Mouse (Mus musculus): ENCODE results near the gene Pdxk. TPM values are rescaled to one million over a fixed set of nuclear protein-coding genes. Genes with fewer than 3 reads are reported as not detected.
"Not testable (repeated sequence)": the region's sequence is repeated elsewhere in the genome, so short reads cannot be mapped to it uniquely, and the experiment has no call there.

Gene Pdxk
- 10 to 100 TPM in 1 of 3 experiments, 1 to 10 TPM in 2; 6.3 to 11.6 (median 9.0) TPM for polyA plus RNA-seq (2017; shearing (Covaris generic))

DNA sequence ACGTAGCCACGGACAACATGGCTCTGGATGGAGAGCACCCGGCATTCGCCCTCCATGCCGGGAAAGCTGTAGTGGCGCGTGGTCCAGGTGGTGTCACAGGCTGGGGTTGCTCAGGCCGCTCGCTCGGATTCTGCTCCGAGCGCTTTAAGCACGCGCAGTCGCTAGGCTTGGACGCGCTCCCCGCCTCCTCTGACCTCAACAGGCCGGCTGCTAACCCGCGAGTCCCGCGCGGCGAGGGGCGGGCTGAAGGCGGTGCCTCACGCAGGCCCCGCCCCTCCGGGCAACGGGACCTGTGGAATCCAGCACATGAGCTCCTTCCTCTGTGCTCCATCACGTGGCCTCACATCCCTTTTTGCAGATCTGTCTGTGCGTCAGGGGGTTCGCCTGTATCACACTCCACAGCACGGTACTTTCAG lies at the start of gene Pdxk:
Pdxk (minus strand) TSS at position 184 of the 416 bp plus-strand sequence.
- ATAC-seq, result peak; percentile 88

DNA sequence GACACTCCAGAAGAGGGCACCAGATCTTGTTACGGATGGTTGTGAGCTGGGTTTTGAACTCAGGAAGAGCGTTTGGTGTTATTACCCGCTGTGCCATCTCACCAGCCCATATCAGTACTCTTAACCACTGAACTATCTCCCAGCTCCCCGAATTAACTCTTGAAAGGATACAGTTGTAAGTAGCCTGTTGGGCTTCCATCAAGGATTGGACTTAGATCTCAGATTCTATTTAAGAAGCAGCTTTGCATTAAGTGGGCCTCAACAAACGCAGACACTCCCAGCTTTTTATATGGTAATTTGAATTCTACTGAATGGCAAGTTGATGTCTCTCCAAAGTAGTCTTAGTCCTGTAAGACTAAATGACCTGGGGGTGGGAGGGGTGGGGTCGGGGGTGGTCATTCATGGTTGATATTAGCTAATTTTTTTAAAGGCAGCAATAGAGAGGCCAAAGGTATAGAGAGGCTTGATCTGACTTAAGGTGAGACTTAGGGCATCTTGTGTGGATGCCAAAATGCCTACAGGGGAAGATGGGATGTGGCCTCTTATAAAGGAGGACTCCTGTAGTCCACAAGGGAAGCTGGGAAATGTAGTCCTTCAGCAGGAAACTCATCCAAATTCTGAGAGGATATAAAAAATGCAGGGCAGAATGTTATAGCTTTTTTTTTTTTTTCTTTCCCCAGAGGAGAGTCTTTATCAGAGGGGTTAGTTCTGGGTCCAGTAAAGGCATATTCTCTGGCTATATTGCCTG lies 38.4 kb upstream of the Pdxk start:
- no peak for ATAC-seq

DNA sequence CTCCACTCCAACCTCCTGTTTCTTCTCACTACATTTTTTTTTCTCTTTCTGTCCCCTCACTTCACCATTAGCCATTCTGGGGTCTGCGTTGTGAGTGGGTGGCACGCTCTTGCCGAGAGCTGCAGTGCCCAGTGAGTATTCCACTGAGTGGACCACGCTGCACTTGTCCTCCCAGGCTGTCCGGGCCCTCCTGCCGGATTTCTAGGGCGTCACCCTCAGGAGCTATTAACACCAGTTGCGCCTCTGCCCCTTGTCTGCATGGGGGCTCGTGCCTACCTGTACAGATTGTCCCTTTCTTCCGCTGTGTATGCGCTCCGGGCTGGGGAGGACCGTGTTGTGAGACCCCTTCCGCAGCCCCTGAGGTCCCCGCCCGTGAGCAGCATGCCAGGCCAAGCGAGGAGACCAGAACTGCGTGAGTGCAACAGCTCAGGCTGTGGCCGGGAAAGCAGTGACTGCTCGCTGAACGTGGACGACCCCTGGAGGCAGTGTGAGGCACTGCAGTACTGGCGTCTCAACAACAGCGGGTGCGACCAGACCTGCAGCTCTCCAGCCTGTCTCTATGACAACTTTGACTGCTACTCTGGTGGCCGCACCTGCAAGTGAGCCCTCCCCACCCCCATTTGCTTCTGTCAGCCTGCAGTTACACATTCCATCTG lies 22.8 kb upstream of the Pdxk start:
- peak; percentile 91 for ATAC-seq

DNA sequence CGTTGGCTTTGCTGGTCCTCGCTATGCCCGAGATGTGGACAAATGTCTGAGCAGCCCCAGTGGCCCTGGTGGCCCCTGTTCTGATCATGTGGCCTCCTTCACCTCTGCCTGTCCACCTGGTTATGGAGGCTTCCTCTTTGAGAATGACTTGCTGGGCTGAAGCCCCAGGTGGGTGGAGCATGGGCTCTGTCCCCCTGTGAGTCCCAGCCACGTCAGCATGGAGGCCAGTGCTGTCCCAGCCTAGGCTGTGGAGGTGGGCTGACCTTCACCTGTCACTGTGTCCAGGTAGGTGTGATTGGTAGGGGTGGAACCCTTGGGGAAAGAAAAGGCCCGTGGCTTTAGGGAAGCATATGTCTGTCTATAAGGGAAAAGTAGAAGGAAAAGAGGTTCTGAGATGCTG lies 22.1 kb upstream of the Pdxk start:
- no peak for ATAC-seq

DNA sequence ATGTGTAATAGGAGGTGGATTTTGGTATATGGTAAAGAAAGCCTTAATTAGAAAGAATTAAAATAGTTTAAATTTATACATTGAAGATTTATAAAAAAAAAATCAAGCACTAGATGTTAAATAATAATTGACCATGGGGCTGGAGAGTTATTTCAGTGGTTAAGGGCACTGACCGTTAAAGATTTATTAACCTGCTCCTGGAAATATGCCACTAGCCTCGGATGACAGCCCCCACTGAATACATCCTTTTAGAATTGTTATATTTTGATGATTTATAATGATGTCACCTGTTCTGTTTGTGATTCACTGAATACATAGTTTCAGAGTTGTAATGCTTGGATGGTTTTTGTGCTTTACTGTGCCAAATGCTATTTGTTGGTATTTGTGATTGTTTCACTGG lies 20.6 kb upstream of the Pdxk start:
- ATAC-seq, result not testable (repeated sequence)

DNA sequence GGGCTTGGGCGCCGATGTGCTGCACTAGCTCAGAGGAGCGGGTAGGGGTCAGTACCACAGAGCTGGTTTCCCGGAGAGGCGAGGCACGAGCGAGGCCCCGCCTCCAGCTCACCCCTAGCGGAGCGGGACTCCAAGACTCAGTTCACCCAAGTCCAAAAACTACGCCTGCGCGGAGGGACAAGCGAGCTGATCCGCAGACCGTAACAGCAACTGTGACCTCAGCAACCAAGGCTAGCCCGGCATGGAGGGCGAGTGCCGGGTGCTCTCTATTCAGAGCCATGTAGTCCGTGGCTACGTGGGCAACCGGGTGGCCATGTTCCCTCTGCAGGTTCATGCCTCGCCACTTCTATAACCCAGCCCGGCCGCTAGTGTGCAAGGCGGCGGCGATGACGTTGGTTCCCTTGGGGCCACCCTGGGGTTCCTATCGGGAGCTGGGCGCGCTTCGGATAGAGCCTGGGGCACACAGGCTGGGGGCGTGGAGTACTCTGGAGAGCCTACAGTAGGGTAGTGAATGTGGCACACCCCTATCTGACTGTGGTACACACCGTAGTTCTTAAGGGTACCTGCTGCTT lies 17.2 kb upstream of the Pdxk start:
- peak; percentile 88 for ATAC-seq

DNA sequence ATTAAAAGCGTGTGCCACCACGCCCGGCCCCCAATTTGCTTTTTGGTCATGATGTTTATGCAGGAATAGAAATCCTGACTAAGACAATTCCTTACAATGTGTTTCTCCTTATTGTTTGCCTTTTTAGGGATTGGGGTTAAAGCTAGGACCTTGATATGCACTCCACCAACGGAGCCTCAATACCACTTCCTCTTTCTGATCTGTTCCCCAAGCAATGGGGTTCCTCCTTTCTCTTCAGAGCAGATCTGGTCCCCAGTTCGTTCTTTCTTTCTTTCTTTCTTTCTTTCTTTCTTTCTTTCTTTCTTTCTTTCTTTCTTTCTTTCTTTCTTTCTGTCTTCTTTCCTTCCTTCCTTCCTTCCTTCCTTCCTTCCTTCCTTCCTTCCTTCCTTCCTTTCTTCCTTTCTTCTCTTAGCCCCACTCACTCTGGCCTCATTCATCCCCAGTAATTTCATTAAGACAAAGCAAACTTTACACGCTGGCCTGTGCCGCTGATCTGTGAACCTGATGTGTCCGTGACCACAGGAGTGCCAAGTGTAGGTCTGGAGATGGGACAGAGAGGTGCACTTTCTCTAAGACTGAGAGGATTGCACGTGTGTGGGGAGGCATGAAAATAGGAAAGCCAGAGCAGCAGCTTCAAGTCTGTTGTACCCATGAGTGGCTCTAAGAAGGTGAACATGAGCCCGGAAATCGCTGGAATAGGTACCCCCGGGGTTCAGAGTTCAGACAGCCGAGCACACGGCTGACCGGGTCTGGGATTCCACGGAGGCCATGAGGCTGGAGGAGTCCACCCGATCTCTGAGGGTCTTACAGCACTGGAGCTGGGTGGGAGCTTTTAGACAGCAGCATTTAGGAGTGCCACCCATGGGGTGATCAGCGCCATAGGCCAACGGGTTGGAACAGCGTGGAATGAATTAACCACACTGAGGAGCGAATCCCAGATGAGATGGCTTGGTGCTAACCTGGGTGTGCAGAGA lies 16.5 kb upstream of the Pdxk start:
- ATAC-seq, result peak; percentile 16

DNA sequence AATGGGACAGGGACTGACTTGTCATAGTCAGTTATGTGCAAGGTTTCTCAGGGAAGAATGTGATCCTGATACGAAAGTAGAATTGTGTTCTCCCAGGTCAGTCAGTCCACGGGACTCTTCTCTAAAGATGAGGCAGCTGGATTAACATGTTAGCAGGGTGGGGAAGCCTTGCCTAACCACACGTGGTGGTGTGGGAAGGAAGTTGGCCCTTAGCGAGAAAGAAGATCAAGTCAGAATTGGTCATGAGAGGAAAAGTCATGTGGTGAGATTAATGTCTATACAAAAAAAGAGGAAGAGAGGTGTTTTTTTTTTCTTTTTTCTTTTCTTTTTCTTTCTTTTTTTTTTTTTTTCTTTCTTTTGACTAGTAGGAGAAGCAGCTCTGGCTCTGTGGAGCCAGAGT lies 12.0 kb upstream of the Pdxk start:
- no peak for ATAC-seq

DNA sequence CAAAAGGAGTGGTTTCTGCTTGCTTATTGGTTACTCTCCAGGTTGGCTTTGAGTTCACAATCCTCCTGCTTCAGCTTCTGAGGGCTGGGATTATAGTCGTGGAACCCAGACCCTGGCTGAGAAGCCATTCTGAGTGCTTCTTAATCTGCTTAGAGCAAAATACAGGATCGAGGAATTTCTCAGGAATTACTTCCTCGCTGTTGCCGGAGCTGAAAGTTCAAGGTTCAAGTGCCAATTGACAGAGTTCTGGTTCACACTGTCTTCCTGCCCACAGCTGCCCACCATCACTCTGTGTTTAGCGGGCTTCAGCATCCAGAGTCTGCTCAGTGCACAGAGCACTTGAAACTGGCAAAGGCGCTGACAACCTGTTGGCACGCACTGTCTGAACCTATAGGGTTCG lies 10.0 kb upstream of the Pdxk start:
- no peak for ATAC-seq

DNA sequence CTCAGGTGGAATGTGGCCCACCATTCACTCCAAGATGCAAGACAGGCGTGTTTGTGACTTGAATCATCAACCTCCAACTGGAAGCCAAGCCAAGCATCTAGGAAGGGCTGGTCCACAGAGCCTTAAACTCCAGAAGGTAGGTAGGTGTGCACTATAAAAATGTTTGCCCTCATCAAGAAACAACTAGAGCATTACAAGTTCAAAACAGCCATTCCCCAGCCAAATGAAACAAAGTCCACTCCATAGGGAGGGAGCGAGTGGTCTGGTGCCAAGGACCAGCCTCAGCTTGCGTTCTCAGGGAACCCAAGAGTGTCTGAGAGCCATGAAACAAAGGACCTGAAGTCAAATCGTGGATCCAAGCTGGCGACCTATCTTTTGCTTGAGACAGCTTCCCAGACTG lies 8.7 kb upstream of the Pdxk start:
- no peak for ATAC-seq

DNA sequence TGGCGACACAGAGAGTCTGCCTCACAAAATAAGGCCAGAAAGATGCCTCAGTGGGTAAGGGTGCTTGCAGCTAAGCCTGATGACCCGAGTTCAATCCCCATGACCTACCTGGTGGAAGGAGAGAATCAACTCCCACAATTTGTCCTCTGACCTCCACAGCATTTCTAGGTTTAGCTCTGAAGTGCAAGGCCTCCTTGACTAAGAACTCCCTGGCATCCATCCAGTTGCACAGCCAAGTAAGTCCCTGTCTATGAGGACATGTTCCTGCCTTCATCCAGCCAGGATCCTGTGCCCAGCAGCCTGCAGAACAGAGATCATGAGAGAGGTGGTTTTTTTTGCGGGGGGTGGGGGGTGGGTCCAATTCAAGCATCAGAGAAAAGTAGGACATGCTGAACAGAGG lies 7.3 kb upstream of the Pdxk start:
- ATAC-seq, result no peak

DNA sequence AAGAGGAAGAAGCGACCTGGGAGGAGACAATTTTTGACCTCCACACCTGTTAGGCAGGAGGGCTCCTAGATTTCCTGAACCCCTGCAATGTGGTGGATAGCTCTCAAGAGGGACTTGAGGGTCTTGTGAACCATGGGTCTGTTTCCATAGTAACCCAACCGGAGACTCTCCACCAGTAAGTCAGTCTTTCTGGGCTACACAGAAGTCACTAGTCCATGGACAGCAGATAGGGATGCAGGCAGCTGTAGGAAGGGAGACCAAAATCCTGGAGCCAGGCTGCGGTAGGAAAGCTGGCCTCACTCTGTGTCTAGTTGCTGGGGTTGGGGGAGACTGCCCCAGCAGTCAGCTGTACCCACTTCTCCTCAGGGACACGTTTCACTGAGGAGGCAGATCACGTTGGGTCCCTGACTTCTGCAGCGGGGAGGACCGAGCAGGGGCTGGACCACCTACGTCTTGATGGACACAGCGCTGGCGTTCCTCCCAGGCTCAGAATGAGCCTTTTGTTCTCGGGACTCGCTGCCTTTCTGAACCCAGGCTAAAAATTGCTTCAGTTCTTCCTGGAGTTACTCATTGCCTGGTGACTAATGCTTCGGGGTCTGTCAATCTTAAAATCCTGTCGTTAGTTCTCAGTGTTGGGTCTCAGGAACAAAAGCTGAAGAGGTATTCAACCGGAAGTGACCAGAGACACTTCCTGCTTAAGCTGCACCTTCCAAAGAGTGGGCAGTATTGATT lies 6.0 kb upstream of the Pdxk start:
- no peak for ATAC-seq

DNA sequence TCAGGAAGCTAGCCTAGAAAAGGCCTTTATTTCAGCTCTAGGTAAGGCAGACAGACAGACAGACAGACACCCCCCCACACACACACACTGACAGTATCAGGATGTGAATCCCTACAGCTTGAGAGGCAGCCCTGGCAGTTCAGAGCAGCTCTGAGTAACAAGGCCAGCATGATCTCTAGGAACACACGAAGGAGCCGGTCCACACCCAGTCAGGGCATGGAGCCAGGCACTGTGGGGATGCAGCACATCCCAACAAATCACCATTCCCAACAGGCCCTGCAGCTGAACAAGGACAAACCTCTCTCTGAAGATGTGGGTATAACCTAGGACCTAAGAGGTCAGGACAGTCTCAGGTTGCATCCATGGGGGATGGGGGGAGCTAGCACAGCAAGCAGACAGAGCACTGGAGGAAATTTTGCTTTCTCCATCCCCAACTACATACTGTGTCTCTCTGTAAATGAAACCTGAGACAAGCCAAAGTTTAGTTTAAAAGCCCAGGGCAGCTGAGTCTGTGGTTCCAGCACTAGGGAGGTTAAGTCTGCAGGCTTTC lies 3.1 kb upstream of the Pdxk start:
- ATAC-seq, result no peak

DNA sequence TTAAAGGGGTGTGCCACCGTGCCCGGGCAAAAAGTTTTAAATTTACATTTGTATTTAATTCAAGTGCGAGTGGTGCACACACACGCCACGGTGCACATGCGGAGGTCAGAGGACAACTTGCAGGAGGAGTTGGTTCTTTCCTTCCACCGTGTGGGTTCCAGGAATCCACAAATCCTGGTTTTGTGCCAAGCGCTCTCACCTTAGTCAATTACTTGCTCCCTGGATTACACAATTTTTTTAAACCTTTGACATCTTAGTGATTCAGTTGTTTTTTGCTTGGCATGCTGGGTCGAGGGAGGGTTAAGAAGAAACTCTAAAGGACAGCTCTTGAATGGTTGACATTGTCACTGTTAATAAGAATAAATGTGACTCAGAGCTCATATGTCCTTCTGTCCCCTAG lies 1.9 kb upstream of the Pdxk start:
- no peak for ATAC-seq

DNA sequence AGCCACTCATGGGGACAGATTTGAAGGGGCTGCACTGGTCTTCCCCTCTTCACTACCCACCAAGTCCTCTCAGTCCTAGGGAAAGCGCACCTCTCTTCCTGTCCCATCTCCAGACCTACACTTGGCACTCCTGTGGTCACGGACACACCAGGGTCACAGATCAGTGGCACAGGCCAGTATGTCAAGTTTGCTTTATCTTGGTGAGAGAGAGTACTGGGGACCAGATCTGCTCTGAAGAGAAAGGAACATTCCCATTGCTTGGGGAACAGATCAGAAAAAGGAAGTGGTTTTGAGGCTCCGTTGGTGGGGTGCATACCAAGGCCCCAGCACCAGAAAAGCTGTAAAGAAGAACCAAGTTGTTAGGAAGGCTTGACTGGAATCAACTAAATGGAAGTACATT lies 697 bp upstream of the Pdxk start:
- ATAC-seq, result no peak

DNA sequence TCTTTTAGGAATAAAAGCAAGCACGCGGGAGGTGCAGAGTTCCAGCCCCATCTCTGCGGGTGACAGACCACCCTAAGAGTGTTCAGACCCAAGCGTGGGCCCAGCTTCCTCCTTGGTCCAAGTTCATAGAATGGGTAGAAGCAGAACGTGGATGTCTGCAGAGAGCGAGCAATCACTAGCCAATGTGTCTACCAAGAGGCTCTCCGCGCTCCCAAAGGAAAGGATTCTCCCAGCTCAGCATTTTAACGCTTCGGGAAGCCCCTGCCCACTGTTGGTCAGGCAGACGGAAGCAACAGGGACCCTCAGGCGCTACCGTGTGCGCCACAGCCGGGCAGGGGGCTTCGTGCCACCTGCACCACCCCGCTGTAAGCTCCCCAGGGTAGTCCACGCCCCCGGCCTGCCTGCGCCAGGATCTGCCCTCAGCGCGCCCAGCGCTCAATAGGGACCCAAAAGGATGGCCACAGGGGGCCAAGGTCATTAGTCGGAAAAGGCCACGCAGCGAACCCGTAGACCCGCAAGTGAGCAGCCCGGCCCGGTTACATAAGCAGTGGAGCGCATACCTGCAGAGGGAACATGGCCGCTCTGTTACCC lies 479 bp downstream of the Pdxk start:
- ATAC-seq, result peak; percentile 23

DNA sequence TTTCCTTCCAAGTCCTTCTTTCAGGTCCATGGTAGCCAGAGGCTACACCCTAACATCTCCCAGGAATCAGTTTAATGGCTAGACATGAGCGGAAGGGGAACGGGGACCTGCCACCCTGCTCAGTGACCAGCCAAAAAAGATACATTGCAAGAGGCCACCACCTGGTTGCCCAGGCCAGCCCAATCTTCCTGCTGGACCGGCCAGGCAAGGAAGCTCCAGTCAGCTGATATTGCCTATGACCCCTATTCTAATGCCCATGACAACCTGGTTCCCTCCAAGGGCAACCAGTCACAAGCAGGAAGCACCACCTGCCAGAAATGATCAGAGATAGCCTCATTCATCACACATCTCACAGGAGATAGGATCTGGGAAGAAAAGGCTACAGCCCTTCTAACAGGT lies 1.0 kb downstream of the Pdxk start:
- no peak for ATAC-seq

DNA sequence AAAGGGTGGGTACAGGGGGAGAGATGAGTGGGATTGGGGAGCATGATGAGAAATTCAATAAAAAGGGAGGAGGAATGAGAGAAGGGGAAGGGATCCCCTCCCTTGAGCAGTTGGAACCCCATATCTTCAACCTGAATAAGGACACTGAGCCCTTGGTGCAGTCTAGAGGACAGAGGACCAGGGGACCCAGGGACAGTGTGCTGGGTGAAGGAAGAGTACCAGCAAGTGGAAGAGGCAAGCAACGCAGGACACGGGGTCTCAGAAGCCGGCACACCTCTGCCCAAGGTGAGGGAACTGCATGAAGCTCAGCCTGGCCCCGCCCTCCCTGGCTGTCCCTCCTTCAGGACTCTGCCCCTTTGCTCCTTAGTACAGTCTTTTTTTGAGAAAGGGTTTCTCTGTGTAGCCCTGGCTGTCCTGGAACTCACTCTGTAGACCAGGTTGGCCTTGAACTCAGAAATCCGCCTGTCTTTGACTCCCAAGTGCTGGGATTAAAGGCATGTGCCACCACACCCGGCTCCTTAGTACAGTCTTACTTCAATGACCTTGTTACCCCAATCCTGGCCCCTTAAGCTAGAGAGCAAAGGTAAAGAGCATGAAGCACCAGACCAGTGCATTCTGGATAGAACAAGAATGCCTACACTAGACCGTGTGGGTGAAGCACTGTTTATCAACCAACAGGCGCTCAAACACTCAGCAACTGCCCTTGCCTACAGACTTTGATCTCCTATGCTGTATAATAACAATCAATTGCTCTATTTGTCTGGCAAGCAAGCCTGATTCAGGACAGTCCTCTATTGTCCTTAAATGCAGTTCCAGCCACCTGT lies 1.6 kb downstream of the Pdxk start:
- no peak for ATAC-seq

DNA sequence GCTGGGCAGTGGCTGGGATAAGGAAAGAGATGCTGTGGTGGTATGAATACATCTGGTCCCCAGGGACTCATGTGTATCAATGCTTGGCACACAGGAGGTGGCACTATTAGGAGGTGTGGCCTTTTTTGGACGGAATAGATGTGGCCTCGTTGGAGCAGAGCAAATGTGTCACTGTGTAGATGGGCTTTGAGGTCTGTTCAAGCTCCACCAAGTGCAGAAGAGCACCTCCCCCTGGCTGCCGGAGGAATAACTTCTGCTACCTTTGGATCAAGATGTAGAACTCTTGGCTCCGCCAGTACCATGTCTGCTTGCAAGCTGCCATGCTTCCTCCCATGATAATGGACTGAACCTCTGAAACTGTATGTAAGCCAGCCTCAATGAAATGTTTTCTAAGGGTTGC lies 3.0 kb downstream of the Pdxk start:
- ATAC-seq, result no peak

DNA sequence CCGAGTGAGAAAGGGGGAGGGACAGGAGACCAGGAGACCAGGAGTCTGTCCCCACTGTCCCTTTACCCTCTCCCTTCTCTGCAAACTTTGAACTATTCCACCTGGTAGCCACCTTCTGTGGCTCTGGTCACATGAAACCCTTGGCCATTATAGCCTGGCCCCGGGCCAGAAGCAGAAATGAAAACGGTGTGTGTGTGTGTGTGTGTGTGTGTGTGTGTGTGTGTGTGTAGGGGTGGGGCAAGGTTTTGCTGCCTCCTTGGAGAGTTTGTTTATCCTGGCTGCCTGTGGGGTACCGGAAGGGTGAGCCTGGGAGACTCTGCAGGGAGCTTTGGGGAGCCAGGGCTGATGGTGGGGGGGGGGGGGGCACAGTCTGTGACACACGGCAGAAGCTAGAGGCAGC lies 4.3 kb downstream of the Pdxk start:
- ATAC-seq, result no peak

Data from inflammation-experienced regulatory T-cells, adult 6 months (primary cell).